Mouse (Mus musculus): ENCODE data around the gene 4931440F15Rik.

- TF ChIP-seq CTCF (IDR thresholded peaks at IDR 0.05; ENCODE audit: control insufficient read depth, insufficient read depth, insufficient replicate concordance, low read depth, low read length), result no peak
- no peak for TF ChIP-seq POLR2A (IDR thresholded peaks at IDR 0.05; ENCODE audit: control insufficient read depth, low read depth, low read length)
Measured at GRCm38 (mm10) chr11:29837066-29837465, 11.6 kb upstream of the 4931440F15Rik start.

Measured in testis, adult 2 months (tissue).